Mouse (Mus musculus) neutrophil, adult 5-6 weeks (primary cell): ENCODE data around the gene Nampt. TPM values are rescaled to one million over a fixed set of nuclear protein-coding genes. Genes with fewer than 3 reads are reported as not detected.
"Not testable (repeated sequence)": the region's sequence is repeated elsewhere in the genome, so short reads cannot be mapped to it uniquely, and the experiment has no call there.

Source experiments
- ATAC-seq: fragments of 151-379, 151-347 bp; 2 replicates; pipeline ENCODE4 v1.8.0; 2017; ENCODE audit warnings: mild to moderate bottlenecking, moderate TSS enrichment; ENCODE audit not compliant: insufficient number of reproducible peaks, poor library complexity, low FRiP score, severe bottlenecking; ENCODE audit errors: extremely low read depth
- total RNA-seq: library from RNA; stranded (forward); fragments of 200-1000 nt; gene quantifications from 2 replicates; pipeline ENCODE4 v1.2.3, GENCODE M21; 2017

Nampt gene
- total RNA-seq, 1 experiment from 2014 or later, result 66.9 TPM

GRCm38 (mm10) chr12:32891271-32891670 is 71.9 kb downstream of the Nampt start:
- ATAC-seq, result not testable (repeated sequence)

GRCm38 (mm10) chr12:32893212-32893611 is 73.9 kb downstream of the Nampt start:
- ATAC-seq, result no peak

GRCm38 (mm10) chr12:32895806-32896205 is 76.5 kb downstream of the Nampt start:
- ATAC-seq, result no peak

GRCm38 (mm10) chr12:32896496-32896895 is 77.2 kb downstream of the Nampt start:
- ATAC-seq, result no peak

DNA sequence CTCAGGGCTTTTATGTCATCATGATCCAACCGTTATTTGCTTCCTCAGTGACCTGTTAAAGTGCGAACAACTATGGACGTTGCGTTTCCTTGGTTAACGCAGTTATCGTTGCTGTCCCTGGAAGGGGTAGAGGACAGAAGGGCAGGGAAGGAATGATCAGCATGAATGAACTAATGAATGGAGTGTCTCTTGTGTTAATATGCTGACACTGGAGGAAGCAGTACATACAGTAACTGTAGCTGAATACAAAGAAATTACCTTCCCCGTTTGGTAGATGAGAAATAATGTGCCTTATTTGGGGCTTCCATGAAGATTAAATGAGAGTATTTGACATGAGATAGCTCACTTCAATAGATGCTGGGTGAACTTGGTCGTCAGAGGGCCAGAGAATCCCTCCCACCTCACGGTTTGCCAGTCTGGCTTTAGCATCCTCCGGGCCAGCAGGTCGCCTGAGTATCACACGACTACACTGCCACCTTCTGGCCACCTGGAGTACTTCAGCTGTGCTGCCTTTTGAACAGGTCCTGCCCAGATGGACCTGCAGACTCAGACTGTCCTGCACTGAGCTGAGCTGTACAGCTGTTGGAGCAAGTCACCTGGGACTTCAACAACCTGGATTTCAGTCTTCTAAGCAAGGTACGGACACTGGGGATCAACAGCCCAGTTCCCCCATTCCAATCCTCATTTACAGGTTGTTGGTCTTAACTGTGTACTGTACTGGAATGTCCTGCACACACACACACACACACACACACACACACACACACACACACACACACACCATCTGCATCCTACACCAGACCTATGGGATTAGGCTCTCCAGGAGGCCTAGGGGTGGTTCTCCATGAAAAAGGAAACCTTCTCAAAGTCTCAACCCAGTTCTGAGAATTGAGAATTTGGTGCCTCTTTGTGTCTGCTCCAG is 78.1 kb downstream of the Nampt start:
- ATAC-seq, result peak; percentile 92

DNA sequence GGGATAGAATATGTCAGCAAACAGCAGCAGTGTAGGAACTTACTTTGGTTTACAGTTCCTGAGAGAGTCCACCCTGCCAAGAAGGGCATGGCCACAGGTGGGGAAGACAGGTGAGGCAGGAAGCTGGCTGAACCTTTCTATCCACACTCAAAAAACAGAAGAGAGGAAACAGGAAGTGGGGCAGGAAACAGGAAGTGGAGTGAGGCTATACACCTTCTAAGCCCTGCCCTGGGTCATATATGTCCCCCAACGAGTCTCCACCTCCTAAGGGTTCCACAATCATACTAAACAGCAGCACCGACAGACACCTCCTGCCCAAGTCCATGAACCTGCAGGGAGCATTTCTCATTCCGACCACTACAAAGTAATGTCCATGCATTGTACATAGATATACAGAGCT is 81.7 kb downstream of the Nampt start:
- ATAC-seq, result no peak

Other genes starting within 250 kb of the Nampt start
- gene Sypl, start 134.3 kb downstream of the Nampt start, total RNA-seq, result 69.1 and 77.2 TPM in 2 replicates